Mouse (Mus musculus) liver, embryonic 14.5 days (tissue): ENCODE results near the gene Cct5.

Experiments
- CTCF ChIP-seq: IDR thresholded peaks from 2 replicates; pipeline ENCODE4 v1.5.1; 2016; ENCODE audit warnings: antibody characterized with exemption, low read depth, control low read depth
- EP300 ChIP-seq: IDR thresholded peaks from 2 replicates; pipeline ENCODE4 v1.6.1; 2016; ENCODE audit warnings: antibody characterized with exemption, low read depth

DNA sequence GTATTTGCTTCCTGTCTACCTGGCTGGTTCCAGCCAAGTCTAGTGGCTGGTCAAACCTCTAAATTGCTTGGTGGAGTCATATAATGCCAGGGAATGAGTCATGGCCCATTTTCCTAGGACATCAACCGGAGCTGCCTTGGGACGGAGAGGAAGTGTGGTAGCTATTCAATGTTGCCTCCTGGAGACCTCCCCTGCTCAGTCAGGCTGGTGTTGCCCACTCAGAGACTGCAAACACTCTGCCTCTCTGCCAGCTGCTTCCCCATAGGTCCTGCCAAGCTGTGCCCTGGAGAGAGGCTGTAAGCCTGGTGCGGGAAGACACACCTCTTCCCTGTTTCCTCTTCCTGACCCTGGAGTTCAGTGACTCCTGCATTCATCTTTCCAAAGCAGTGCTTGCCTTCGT is 30.9 kb upstream of the Cct5 start:
- no peak for TF ChIP-seq CTCF
- TF ChIP-seq EP300, result no peak
